Mouse (Mus musculus): Measurements from ENCODE around the gene Tmprss5. TPM values are rescaled to one million over a fixed set of nuclear protein-coding genes. Genes with fewer than 3 reads are reported as not detected.

Gene Tmprss5
- total RNA-seq, 2 experiments from 2014 or later: 0.42 TPM; not detected in 1

- intact Hi-C loops (cut with DNase I): no loop called here
- DNase-seq: no peak
These were observed 66.0 kb downstream of the Tmprss5 start for GRCm38 (mm10) chr9:49147031-49147430.

Other genes with a start within 250 kb of the Tmprss5 start
- gene Zbtb16, start 245.0 kb upstream of the Tmprss5 start, total RNA-seq (2021): 100 to 1,000 TPM; 129 to 168 TPM
- gene Htr3a, start 170.2 kb upstream of the Tmprss5 start, total RNA-seq (2021): not detected
- gene Htr3b, start 116.3 kb upstream of the Tmprss5 start, total RNA-seq (2021): not detected
- 10 to 100 TPM; 68.2 to 77.8 TPM for gene Usp28, start 95.9 kb upstream of the Tmprss5 start, total RNA-seq (2021)
- gene Zw10, start 25.6 kb upstream of the Tmprss5 start, total RNA-seq (2021): 1 to 10 TPM; 7.4 to 8.4 TPM
- not detected for gene Gm4894, start 169.3 kb downstream of the Tmprss5 start, total RNA-seq (2021)

Data from gastrocnemius, postnatal 36 days (tissue).